Mouse (Mus musculus) bone marrow macrophage, adult 2 months (primary cell): ENCODE measurements at regions not wholly inside any gene's neighbourhood (a gene's known extent, or its start where the extent isn't known, plus 50 kb on each side); places are given as distances from the start of the nearest gene placed in this dataset.

Experiments used
- H3K27ac ChIP-seq: 2 replicates; pipeline ENCODE4 v1.5.1; 2012; ENCODE audit warnings: low read depth, low read length; ENCODE audit not compliant: insufficient read depth
- H3K4me1 ChIP-seq: 2 replicates; pipeline ENCODE4 v1.6.1; 2012; ENCODE audit warnings: low read length; ENCODE audit not compliant: control insufficient read depth, insufficient read depth
- H3K4me3 ChIP-seq: 2 replicates; pipeline ENCODE4 v1.5.1; 2012; ENCODE audit warnings: mild to moderate bottlenecking, low read length, moderate library complexity; ENCODE audit not compliant: insufficient read depth
- CTCF ChIP-seq: IDR thresholded peaks from 2 replicates; pipeline ENCODE4 v1.5.1; 2012; ENCODE audit warnings: low read depth, mild to moderate bottlenecking, low read length, moderate library complexity
- POLR2A ChIP-seq: IDR thresholded peaks from 2 replicates; pipeline ENCODE4 v1.6.1; 2012; ENCODE audit warnings: mild to moderate bottlenecking, low read depth, low read length, borderline replicate concordance

GRCm38 (mm10) chr1:154097656-154098055 is 103.3 kb upstream of the Zfp648 start:
- H3K4me1 ChIP-seq: peaks cover 49% of the 10 kb centered on the region
- peak overlapping the region; percentile 77 for H3K27ac ChIP-seq
- no peak for TF ChIP-seq POLR2A
- TF ChIP-seq CTCF: no peak
- H3K4me3 ChIP-seq: no peak overlapping the region

GRCm38 (mm10) chr1:154100556-154100955 is 100.4 kb upstream of the Zfp648 start:
- TF ChIP-seq CTCF (no peak), POLR2A (no peak)
- H3K4me1 ChIP-seq: peaks cover 36% of the 10 kb centered on the region
- no peak overlapping the region for H3K27ac ChIP-seq
- H3K4me3 ChIP-seq: no peak overlapping the region

- Histone ChIP-seq H3K4me3 (no peak overlapping the region), H3K4me1 (peaks cover 32% of the 10 kb centered on the region), H3K27ac (no peak overlapping the region)
- TF ChIP-seq CTCF (no peak), POLR2A (no peak)
Observed at GRCm38 (mm10) chr1:154101433-154101832, 99.6 kb upstream of the Zfp648 start.

- Histone ChIP-seq H3K4me1 (peaks cover 26% of the 10 kb centered on the region), H3K4me3 (no peak overlapping the region), H3K27ac (no peak overlapping the region)
- TF ChIP-seq POLR2A: no peak
- no peak for TF ChIP-seq CTCF
Observed at GRCm38 (mm10) chr1:154102191-154102590, 98.8 kb upstream of the Zfp648 start.

GRCm38 (mm10) chr1:154102871-154103596 is 98.0 kb upstream of the Zfp648 start:
- TF ChIP-seq CTCF: no peak
- no peak for TF ChIP-seq POLR2A
- Histone ChIP-seq H3K4me1 (peaks cover 20% of the 10 kb centered on the region), H3K27ac (no peak overlapping the region), H3K4me3 (no peak overlapping the region)

GRCm38 (mm10) chr1:154103597-154103923 is 97.4 kb upstream of the Zfp648 start:
- no peak overlapping the region for H3K27ac ChIP-seq

GRCm38 (mm10) chr1:154104006-154104600 is 96.9 kb upstream of the Zfp648 start:
- no peak for TF ChIP-seq CTCF
- Histone ChIP-seq H3K27ac (peak overlapping the region; percentile 25; the same call in 1 of the 2 replicates), H3K4me1 (peaks cover 11% of the 10 kb centered on the region), H3K4me3 (no peak overlapping the region)

More at GRCm38 (mm10) chr1:154103597-154103923, 97.4 kb upstream of the Zfp648 start:
- TF ChIP-seq POLR2A: no peak
- no peak for TF ChIP-seq CTCF
- Histone ChIP-seq H3K4me3 (no peak overlapping the region), H3K4me1 (peaks cover 15% of the 10 kb centered on the region)

GRCm38 (mm10) chr1:154104779-154105178 is 96.2 kb upstream of the Zfp648 start:
- peak overlapping the region; percentile 9; the same call in 1 of the 2 replicates for H3K27ac ChIP-seq
- H3K4me3 ChIP-seq: no peak overlapping the region
- no peak for TF ChIP-seq POLR2A
- TF ChIP-seq CTCF: no peak
- peaks cover 11% of the 10 kb centered on the region for H3K4me1 ChIP-seq

- TF ChIP-seq POLR2A: no peak
- no peak for TF ChIP-seq CTCF
- Histone ChIP-seq H3K4me3 (no peak overlapping the region), H3K27ac (no peak overlapping the region), H3K4me1 (peaks cover 9% of the 10 kb centered on the region)
Observed at GRCm38 (mm10) chr1:154112500-154112899, 88.5 kb upstream of the Zfp648 start.

- TF ChIP-seq POLR2A (no peak), CTCF (no peak)
- peaks cover 18% of the 10 kb centered on the region for H3K4me1 ChIP-seq
- H3K27ac ChIP-seq: no peak overlapping the region
- H3K4me3 ChIP-seq: no peak overlapping the region
Observed at GRCm38 (mm10) chr1:154113291-154114050, 87.5 kb upstream of the Zfp648 start.

- Histone ChIP-seq H3K4me3 (no peak overlapping the region), H3K4me1 (peaks cover 18% of the 10 kb centered on the region), H3K27ac (no peak overlapping the region)
- TF ChIP-seq CTCF (no peak), POLR2A (no peak)
Observed at GRCm38 (mm10) chr1:154116188-154116710, 84.7 kb upstream of the Zfp648 start.
